Mouse (Mus musculus): ENCODE data around the gene Cmip.

Gene Cmip

GRCm38 (mm10) chr8:117498915-117499540 is 242.2 kb downstream of the Cmip start:
- no peak for DNase-seq (ENCODE audit: low spot score in 2 of 2)

DNA sequence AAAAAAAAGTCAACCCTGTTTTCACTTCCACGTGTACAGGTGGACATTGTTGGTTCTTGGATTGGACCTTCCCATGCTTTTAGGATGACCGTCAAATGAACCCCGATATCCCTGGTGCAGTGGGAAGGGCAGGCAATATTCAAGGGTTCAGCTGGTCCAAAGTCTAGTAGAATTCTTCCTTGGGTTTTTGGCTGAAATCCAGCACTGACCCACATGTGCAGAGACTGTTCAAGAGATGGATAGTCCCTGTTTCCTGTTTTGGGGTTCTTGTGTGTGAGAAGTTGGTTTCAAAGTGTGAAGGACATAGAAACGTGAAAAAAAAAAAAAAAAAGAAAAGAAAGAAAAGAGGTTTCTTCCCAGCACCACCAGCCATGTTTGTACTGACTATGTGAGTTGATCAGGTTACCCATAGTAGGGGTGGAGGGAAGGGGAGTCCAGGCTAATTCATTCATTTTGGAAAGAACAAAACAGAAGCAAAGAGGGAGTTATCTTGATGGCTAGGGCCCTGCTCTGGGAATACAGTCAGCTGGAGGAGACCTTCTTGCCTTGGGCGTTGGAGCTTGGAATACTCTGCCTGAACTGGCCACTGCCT is 243.5 kb downstream of the Cmip start:
- DNase-seq (ENCODE audit: low spot score in 2 of 2): no peak

DNA sequence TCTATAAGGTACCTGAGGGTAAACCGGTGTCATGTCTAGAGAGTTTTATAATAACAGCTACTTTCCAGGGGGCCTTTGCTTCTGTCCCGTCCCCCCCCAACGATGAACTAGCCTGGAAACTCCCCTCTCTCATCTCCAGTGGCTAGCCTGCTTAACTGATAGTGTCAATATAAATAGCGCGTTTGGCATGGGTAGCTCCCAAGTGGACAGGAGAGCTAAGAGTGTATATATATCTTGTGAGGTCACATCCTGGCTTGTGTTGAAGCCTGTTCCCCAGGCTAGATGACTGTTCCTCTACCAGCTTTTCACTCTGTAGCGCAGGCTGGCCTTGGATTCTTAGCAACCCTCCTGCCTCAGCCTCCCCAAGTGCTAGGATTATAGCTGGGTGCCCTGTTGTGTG is 244.5 kb downstream of the Cmip start:
- DNase-seq (ENCODE audit: low spot score in 2 of 2): no peak

- no peak for DNase-seq (ENCODE audit: low spot score in 2 of 2)
These were observed 246.7 kb downstream of the Cmip start for GRCm38 (mm10) chr8:117503405-117504069.

DNA sequence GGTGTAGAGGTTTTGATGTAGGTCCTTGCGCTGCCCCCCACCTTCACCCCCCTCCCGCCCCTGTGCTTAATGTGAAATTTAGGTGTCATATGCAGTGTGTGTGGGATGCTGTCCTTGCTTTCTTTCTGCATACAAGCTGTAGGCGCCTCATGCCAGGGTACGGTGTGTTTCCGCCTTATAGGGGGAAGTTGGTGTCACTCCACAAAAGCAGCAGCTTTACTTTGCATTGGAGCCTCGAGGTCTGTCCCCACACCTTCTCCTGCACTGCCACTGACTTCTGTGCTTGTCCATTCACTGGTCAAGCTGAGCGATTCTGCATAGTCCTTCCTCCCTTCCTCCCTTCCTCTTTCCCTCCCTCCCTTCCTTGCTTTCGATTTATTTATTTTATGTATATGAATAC is 250.8 kb downstream of the Cmip start:
- DNase-seq (ENCODE audit: low spot score in 2 of 2): no peak
